Mouse (Mus musculus) kidney, embryonic 14.5 days (tissue): ENCODE data around the gene Atp2c1. TPM values are rescaled to one million over a fixed set of nuclear protein-coding genes. Genes with fewer than 3 reads are reported as not detected.

Source experiments
- ATAC-seq: fragments of 200-750 bp; cut with Nextera tagmentation; 2 replicates; pipeline ENCODE4 v1.8.0; 2017; ENCODE audit warnings: moderate number of reproducible peaks, mild to moderate bottlenecking, moderate TSS enrichment, moderate library complexity; ENCODE audit not compliant: low FRiP score, low TSS enrichment
- H3K27ac ChIP-seq: fragments of 300-500 bp; sonication (generic); 2 replicates; pipeline ENCODE4 v1.5.1; 2014; ENCODE audit warnings: low read depth, mild to moderate bottlenecking, low read length, moderate library complexity, mixed read lengths
- H3K27me3 ChIP-seq: fragments of 300-500 bp; sonication (generic); 2 replicates; pipeline ENCODE4 v1.6.1; 2014; ENCODE audit warnings: mild to moderate bottlenecking, low read length; ENCODE audit not compliant: control insufficient read depth, insufficient read depth
- H3K36me3 ChIP-seq: fragments of 300-500 bp; sonication (generic); 2 replicates; pipeline ENCODE4 v1.6.1; 2014; ENCODE audit warnings: low read length, mixed read lengths; ENCODE audit not compliant: control insufficient read depth, insufficient read depth
- H3K4me1 ChIP-seq: fragments of 300-500 bp; sonication (generic); 2 replicates; pipeline ENCODE4 v1.6.1; 2014; ENCODE audit warnings: low read length, mixed read lengths; ENCODE audit not compliant: control insufficient read depth, insufficient read depth
- H3K4me2 ChIP-seq: fragments of 300-500 bp; sonication (generic); replicated peaks from 2 replicates; pipeline ENCODE4 v1.6.1; 2014; ENCODE audit warnings: low read depth, mild to moderate bottlenecking, low read length
- H3K4me3 ChIP-seq: fragments of 300-500 bp; sonication (generic); 2 replicates; pipeline ENCODE4 v1.5.1; 2014; ENCODE audit warnings: mild to moderate bottlenecking, low read length
- H3K9ac ChIP-seq: fragments of 300-500 bp; sonication (generic); 2 replicates; pipeline ENCODE4 v1.6.1; 2014; ENCODE audit warnings: low read depth, mild to moderate bottlenecking, low read length, moderate library complexity
- H3K9me3 ChIP-seq: fragments of 300-500 bp; sonication (generic); 2 replicates; pipeline ENCODE4 v1.6.1; 2016; ENCODE audit warnings: low read length; ENCODE audit not compliant: control insufficient read depth
- WGBS: fragments of 180-500 bp; shearing (Covaris S2); extraction: QIAGEN DNeasy Blood & Tissue Kit; methylation state at CpG from one replicate; pipeline ENCODE4 v1.1.7; 2014; 5-methylcytosine and 5-hydroxymethylcytosine counted together
- polyA plus RNA-seq: library from polyadenylated mRNA; unstranded; fragments of >200 nt; fragmentation: Nextera tagmentation; extraction: Ambion mirVana; gene quantifications from 2 replicates; pipeline ENCODE4 v1.2.1, GENCODE M21; 2014

Gene Atp2c1
- polyA plus RNA-seq, 1 experiment from 2014 or later, result 62.9 TPM

- Histone ChIP-seq H3K4me3 (no peak overlapping the region), H3K4me2 (no peak overlapping the region), H3K27me3 (no peaks in the 10 kb centered on the region), H3K9me3 (no peaks in the 10 kb centered on the region), H3K27ac (no peak overlapping the region), H3K4me1 (peaks cover 3% of the 10 kb centered on the region; the same call in 1 of the 2 replicates), H3K36me3 (no peaks in the 10 kb centered on the region), H3K9ac (no peak overlapping the region)
- WGBS, result 72% methylated on average over 3 of the region's 3 CpGs
- ATAC-seq, result no peak
Observed at GRCm38 (mm10) chr9:105476134-105476533, 51.0 kb downstream of the Atp2c1 start.

- H3K9me3 ChIP-seq, result no peaks in the 10 kb centered on the region
- no peak overlapping the region for H3K9ac ChIP-seq
- ATAC-seq, result no peak
- no peak overlapping the region for H3K4me3 ChIP-seq
- H3K4me2 ChIP-seq, result no peak overlapping the region
- 0 out of 2 replicates have a peak, but pooled peaks cover 3% of the 10 kb centered on the region for H3K4me1 ChIP-seq
- no peaks in the 10 kb centered on the region for H3K27me3 ChIP-seq
- H3K27ac ChIP-seq, result no peak overlapping the region
- H3K36me3 ChIP-seq, result no peaks in the 10 kb centered on the region; the same call in 1 of the 2 replicates
- WGBS, result 77% methylated on average over 3 of the region's 3 CpGs
Observed at GRCm38 (mm10) chr9:105474910-105475309, 52.2 kb downstream of the Atp2c1 start.

- ATAC-seq, result no peak
- 96% methylated on average over 3 of the region's 3 CpGs for WGBS
Observed at GRCm38 (mm10) chr9:105467787-105468186, 59.3 kb downstream of the Atp2c1 start.

GRCm38 (mm10) chr9:105461496-105461895, 65.6 kb downstream of the Atp2c1 start:
- Histone ChIP-seq H3K9me3 (no peaks in the 10 kb centered on the region), H3K4me3 (no peak overlapping the region), H3K4me1 (no peaks in the 10 kb centered on the region), H3K27me3 (no peaks in the 10 kb centered on the region), H3K4me2 (no peak overlapping the region), H3K27ac (no peak overlapping the region), H3K36me3 (peaks cover 33% of the 10 kb centered on the region), H3K9ac (no peak overlapping the region)
- no peak for ATAC-seq
- WGBS, result 93% methylated on average over 7 of the region's 7 CpGs

More at GRCm38 (mm10) chr9:105467787-105468186, 59.3 kb downstream of the Atp2c1 start:
- no peaks in the 10 kb centered on the region for H3K27me3 ChIP-seq
- peaks cover 21% of the 10 kb centered on the region for H3K36me3 ChIP-seq
- H3K27ac ChIP-seq, result no peak overlapping the region
- H3K4me3 ChIP-seq, result no peak overlapping the region
- H3K9ac ChIP-seq, result no peak overlapping the region
- peaks cover 6% of the 10 kb centered on the region; the same call in 1 of the 2 replicates for H3K9me3 ChIP-seq
- H3K4me2 ChIP-seq, result no peak overlapping the region
- H3K4me1 ChIP-seq, result no peaks in the 10 kb centered on the region

- WGBS, result 92% methylated on average over 13 of the region's 13 CpGs
- Histone ChIP-seq H3K27me3 (no peaks in the 10 kb centered on the region), H3K36me3 (peaks cover 35% of the 10 kb centered on the region), H3K4me2 (no peak overlapping the region), H3K9me3 (no peaks in the 10 kb centered on the region), H3K27ac (no peak overlapping the region), H3K4me3 (no peak overlapping the region), H3K4me1 (no peaks in the 10 kb centered on the region), H3K9ac (no peak overlapping the region)
- ATAC-seq, result no peak
Observed at GRCm38 (mm10) chr9:105459032-105459431, 68.1 kb downstream of the Atp2c1 start.

GRCm38 (mm10) chr9:105408549-105408948, 118.6 kb downstream of the Atp2c1 start:
- Histone ChIP-seq H3K4me2 (no peak overlapping the region), H3K4me1 (no peaks in the 10 kb centered on the region), H3K9ac (no peak overlapping the region), H3K9me3 (no peaks in the 10 kb centered on the region), H3K36me3 (peaks cover 24% of the 10 kb centered on the region; the same call in 1 of the 2 replicates), H3K4me3 (no peak overlapping the region), H3K27ac (no peak overlapping the region), H3K27me3 (no peaks in the 10 kb centered on the region)
- WGBS, result 94% methylated on average over 6 of the region's 6 CpGs
- no peak for ATAC-seq

GRCm38 (mm10) chr9:105395218-105395627, 131.9 kb downstream of the Atp2c1 start, which contains the start of the genes Aste1 and Nek11:
TSS of gene Aste1 (plus strand) at chr9:105395392.
TSS of gene Nek11 (minus strand) at chr9:105395524.
- H3K4me2 ChIP-seq, result peak within 1 kb of the TSS; percentile 71
- ATAC-seq, result peak; percentile 99
- under 1% methylated on average over 42 of the region's 44 CpGs for WGBS

GRCm38 (mm10) chr9:105394720-105395119, 132.4 kb downstream of the Atp2c1 start:
- Histone ChIP-seq H3K9me3 (no peaks in the 10 kb centered on the region), H3K27ac (no peak overlapping the region), H3K27me3 (no peaks in the 10 kb centered on the region), H3K36me3 (peaks cover 19% of the 10 kb centered on the region), H3K4me1 (peaks cover 7% of the 10 kb centered on the region), H3K4me3 (peak overlapping the region; percentile 76), H3K9ac (peak overlapping the region; percentile 76; the same call in 1 of the 2 replicates), H3K4me2 (peak overlapping the region; percentile 71)
- ATAC-seq, result no peak
- 14% methylated on average over 11 of the region's 11 CpGs for WGBS

More at GRCm38 (mm10) chr9:105395218-105395627, 131.9 kb downstream of the Atp2c1 start, which contains the start of the genes Aste1 and Nek11:
- Histone ChIP-seq H3K4me3 (peak within 1 kb of the TSS; percentile 76), H3K27ac (peak within 1 kb of the TSS; percentile 98), H3K9me3 (no peaks in the 10 kb centered on the region), H3K27me3 (no peaks in the 10 kb centered on the region), H3K4me1 (peaks cover 7% of the 10 kb centered on the region), H3K36me3 (peaks cover 19% of the 10 kb centered on the region), H3K9ac (peak within 1 kb of the TSS; percentile 76)

GRCm38 (mm10) chr9:105390616-105391015, 136.5 kb downstream of the Atp2c1 start:
- 58% methylated on average over 5 of the region's 5 CpGs for WGBS
- Histone ChIP-seq H3K4me3 (no peak overlapping the region), H3K4me2 (no peak overlapping the region), H3K27me3 (no peaks in the 10 kb centered on the region), H3K36me3 (no peaks in the 10 kb centered on the region), H3K4me1 (no peaks in the 10 kb centered on the region), H3K9ac (no peak overlapping the region), H3K27ac (no peak overlapping the region), H3K9me3 (no peaks in the 10 kb centered on the region)
- ATAC-seq, result no peak
